Mouse (Mus musculus) erythroid progenitor cell, adult 5-6 weeks (primary cell): ENCODE data around the gene Atp8b4. TPM values are rescaled to one million over a fixed set of nuclear protein-coding genes. Genes with fewer than 3 reads are reported as not detected.

ENCODE experiments used
- ATAC-seq: replicated peaks from 2 replicates; pipeline ENCODE4 v1.8.0; 2016; ENCODE audit warnings: moderate number of reproducible peaks, mild to moderate bottlenecking, moderate TSS enrichment, inconsistent platforms; ENCODE audit not compliant: poor library complexity, low FRiP score, severe bottlenecking
- total RNA-seq, 2 experiments: library from RNA; stranded (forward) in 1 of 2; stranded (reverse) in 1 of 2; fragments of 150-400 nt in 1 of 2; fragments of 186-747, 209-891 nt in 1 of 2; gene quantifications; 2 replicates each; pipeline versions ENCODE4 v1.2.3 to v1.2.4; 2015 to 2017; ENCODE audit warnings: low replicate concordance in 2 of 2

Atp8b4 gene
- total RNA-seq, 2 experiments from 2014 or later = 16.6 to 31.0 TPM

DNA sequence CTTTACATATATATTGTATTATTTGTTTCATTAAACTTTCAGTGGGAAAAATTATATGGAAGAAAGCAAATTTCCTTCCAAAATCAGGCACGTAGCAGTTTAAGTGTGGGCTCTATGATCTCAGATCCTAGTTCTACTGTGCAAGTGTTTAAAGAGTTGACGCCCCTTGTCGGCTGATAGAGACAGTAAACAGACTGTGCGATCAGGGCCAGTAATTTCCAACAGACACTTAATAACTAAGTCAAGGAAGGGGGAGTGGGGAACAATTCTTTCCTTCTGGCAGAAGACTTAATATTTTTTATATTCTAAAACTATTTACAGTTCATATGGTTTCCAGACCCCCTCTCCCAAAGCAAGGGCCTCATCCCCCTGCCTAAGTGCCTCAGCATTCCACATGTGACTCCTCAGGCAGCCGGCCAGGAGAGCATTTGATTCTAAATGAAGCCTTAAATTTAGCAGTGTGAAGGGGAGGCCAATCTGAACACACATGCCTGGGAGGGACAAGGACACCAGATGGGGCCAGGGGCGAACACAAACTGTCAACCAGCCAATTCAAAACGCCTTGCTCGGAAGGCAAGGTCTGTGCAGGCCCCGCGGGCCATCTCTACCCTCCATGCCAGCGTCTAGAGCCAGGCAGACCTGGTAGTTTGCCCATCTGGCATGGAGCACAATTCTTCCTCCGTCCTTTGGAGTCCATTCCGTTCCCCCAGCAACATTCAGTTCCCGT, 50.1 kb downstream of the Atp8b4 start:
- no peak for ATAC-seq

GRCm38 (mm10) chr2:126445039-126445438, 55.4 kb downstream of the Atp8b4 start:
- no peak for ATAC-seq

DNA sequence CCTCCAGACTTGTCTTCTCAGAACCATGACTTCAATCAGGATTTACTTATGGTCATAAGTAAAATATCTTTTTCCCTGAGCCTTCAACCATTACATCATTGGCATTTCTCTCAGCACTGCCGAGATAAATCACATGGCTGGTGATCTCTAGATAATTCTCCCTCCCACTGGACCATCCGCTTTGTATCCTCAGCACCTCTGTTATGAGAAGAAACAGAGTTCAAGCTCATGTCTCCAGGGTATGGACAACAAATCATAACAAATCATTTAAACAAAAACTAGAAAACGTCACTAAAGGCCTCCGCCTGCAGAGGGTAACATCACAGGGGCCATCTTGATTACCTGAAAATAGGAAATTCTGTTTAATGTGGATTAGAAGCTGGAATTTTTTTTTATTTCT, 58.9 kb downstream of the Atp8b4 start:
- ATAC-seq = no peak

DNA sequence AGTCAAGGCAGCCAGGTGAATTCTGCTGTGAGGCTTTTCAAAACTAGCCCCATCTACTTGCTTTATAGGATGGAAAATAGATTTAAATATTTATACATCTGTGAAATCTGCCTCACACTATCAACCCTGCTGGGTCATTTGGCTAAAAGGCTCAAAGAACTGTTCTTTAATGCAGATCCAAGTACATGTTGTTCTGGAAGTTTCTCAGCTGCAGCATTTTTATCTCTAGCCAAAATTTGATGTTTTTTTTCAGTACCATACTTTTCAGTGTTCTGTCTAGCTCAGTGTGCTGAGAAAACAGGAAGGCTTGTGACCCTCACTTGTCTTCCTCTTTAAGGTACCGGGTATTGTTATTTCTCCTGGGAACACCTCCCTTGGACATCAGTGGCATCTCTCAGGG, 65.8 kb downstream of the Atp8b4 start:
- no peak for ATAC-seq

DNA sequence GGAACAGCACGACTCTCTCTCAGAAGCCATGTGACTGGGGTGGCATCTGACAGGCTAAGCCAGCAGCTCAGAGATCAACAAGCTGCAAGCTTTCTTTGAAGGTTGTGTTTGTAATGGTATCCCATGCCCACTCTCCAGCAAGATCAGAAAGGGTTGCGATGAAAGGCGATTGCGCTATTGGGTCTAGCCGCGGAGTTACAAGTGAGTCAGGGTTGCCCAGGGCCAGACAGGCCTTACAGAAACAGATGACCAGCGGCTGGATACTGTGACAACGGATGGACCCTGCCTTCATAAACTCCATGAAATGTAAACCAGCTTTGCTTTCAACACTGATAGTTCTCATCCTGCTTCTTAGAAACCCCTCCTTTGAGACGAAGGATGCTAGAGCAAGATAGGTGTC, 66.2 kb downstream of the Atp8b4 start:
- ATAC-seq = no peak

DNA sequence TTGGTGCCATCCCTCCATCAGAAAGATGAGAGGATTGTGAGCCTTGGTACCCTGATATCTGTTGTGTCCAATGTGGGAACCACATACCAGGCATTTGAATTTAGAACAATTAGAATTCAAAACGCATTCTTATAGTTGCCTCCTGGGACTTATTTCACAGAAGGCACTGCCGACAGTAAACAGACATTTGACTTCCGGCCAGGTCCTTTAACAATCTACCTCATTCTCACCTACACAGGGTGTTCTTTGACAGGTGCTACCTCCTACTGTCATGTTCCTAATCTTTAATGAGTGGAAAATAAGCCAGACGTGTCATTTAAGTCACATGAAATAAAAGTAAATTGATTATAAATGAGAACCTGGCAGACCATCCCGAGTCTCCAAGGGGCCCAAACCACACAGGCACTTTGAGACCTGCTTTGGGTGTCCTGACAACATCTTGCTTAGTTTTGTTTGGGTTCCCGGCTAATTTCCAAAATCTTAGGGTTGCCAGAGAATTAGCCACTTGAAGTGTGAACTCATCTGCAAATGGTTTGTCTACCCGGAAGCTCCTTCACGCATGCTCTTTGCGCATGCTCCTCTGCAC, 67.9 kb downstream of the Atp8b4 start:
- no peak for ATAC-seq

- ATAC-seq = no peak
Measured at GRCm38 (mm10) chr2:126429282-126429681, 71.2 kb downstream of the Atp8b4 start.

DNA sequence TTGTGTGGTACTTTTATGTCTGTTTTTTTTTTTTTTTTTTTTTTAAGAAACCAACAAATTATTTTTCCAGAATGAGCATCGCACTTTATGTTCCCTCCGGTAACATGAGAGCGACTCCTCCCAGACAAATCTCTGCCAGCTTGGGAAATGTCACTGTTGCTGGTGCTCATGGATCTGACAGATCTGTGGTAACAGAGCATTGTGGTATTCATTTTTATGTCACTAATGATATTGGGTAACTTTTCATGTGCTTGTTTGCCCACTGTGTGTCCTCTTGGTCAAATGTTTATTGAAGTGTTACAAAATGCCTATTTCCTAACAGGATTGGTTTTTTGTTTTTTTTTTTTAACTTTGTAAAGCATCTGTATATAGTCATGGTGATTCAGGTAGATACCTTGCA, 75.3 kb downstream of the Atp8b4 start:
- no peak for ATAC-seq

DNA sequence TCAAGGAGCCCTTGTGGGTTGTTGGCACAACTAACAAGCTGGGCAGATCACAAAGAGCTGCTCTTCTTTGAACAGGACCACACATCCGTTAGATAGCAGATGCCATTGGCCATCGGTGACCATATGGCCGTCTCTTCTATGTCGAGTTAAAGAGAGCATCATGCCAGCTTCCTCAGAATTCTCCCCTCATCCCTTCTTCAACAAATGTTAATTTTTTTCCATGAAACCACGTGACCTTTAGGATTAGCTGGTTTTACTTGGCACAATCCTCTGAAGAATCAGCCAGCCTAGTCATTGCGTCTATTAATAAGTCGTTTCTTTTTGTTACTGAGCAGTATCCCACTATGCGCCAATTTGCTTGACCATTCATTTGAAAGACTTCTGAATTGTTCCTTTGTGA, 75.8 kb downstream of the Atp8b4 start:
- no peak for ATAC-seq

- no peak for ATAC-seq
Measured at GRCm38 (mm10) chr2:126420901-126421300, 79.6 kb downstream of the Atp8b4 start.

- no peak for ATAC-seq
Measured at GRCm38 (mm10) chr2:126418916-126419315, 81.6 kb downstream of the Atp8b4 start.

DNA sequence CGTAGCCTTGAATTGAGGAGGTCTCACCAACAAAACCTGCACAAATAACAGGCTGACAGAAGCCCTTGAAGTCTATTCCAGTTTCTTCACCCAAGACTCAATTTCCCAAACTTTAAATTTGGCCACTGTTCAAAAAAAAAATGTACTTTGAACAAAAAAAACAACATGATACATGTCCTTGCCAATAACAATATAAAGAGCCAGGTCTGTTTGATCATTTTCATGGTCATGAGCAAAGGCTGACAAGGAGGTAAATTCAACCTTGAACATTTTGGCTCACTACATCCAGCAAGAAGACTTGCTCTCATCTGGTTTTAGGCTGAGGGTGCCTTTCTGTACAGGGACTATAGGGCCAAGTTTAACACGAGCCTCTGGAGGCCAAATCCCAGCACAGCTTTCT, 83.7 kb downstream of the Atp8b4 start:
- ATAC-seq = no peak

GRCm38 (mm10) chr2:126415981-126416380, 84.5 kb downstream of the Atp8b4 start:
- ATAC-seq = no peak

- ATAC-seq = no peak
Measured at GRCm38 (mm10) chr2:126412759-126413158, 87.7 kb downstream of the Atp8b4 start.

- no peak for ATAC-seq
Measured at GRCm38 (mm10) chr2:126399454-126399853, 101.0 kb downstream of the Atp8b4 start.

- no peak for ATAC-seq
Measured at GRCm38 (mm10) chr2:126399017-126399416, 101.5 kb downstream of the Atp8b4 start.

- ATAC-seq = no peak
Measured at GRCm38 (mm10) chr2:126398216-126398615, 102.3 kb downstream of the Atp8b4 start.

DNA sequence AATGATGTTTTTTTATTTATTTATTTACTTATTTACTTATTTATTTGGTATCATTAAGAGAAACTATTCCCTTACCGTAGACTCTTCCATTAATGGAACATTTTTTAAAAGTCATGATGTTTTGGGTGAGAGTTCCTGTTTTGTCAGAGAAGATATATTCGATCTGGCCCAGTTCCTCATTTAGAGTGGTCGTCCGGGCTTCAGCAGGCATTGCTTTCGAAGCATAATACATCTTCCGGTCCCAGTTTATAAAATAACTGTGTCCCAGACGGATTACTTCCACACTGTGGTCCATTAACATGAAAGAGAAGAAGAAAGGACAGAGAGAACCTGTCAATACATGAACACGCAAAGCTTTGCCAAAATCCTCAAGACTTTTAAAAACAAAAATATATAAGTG, 103.0 kb downstream of the Atp8b4 start:
- no peak for ATAC-seq

DNA sequence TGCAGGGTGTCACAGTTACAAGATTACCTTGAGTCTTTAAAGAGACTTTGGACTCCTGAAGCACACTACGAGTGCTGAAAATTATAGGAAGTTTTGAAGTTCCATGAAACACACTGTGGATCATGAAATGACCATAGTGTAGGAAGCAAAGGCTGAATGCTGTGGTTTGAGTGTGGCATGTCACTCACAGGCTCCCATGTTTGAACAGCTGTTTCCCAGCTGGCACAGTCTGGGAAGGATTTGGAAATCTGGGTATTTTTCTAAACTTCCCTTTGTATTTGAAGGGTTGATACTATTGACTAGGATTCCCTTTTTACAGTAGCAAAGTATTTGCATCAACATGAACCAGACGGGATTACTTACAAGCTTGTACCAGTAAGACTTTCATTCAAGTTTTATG, 105.5 kb downstream of the Atp8b4 start:
- ATAC-seq = no peak

DNA sequence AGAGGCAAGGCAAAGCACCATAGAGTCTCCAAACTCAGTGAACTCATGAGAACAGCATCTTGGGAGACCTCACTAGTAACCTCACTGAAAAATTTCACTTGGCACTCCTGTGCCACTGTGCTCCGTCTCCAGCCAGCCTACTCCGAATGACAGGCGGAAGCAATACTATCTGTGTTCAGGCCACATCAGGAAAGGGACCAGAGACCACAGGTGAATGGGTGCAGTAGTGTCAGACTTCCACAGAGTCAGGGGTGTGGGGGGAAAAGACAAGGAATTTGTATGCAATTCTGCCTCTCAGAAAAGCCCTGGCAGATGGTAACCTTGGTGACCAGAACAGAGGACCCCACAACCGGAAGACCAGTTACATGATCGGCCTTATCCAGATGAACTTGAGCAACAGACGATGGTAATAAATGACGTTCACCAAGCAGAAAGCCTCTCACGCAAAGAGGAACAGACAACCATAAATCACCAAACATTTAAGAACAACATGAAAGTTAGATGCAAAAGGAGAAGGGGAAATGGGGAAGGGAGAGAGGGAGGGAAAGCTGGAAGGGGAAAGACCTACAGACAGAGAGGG, 112.9 kb downstream of the Atp8b4 start:
- no peak for ATAC-seq

GRCm38 (mm10) chr2:126386056-126386455, 114.4 kb downstream of the Atp8b4 start:
- no peak for ATAC-seq
